ENCODE assay signal across 8 mouse cellular contexts in genomic region chr11:90389174-90389901, GRCm38 (mm10). TPM values are rescaled to one million over a fixed set of nuclear protein-coding genes. Genes with fewer than 3 reads are reported as not detected.
DNase-seq lines count a peak whose midpoint lies in the region; ATAC-seq lines count a peak whose summit lies in the region.

No protein-coding gene starts in this region.

- peak overlapping the region; percentile 85 for H3K4me2 ChIP-seq in embryonic facial prominence, embryonic 11.5 days (ENCODE audit: low read depth, low read length)
- peak overlapping the region; percentile 90 for H3K4me2 ChIP-seq in stomach, embryonic 14.5 days (replicated peaks; ENCODE audit: low read depth, low read length)

- no peak; the same call in 1 of the 2 replicates for ATAC-seq in embryonic facial prominence, embryonic 11.5 days (replicated peaks; ENCODE audit: insufficient number of reproducible peaks, low FRiP score, low TSS enrichment, low read depth)
- ATAC-seq in stomach, embryonic 14.5 days (ENCODE audit: insufficient number of reproducible peaks, insufficient read depth, low FRiP score, low read depth): no peak; the same call in 1 of the 2 replicates

- H3K4me3 ChIP-seq in embryonic facial prominence, embryonic 11.5 days (ENCODE audit: low read depth, low read length): peak overlapping the region; percentile 41
- peak overlapping the region; percentile 44 for H3K4me3 ChIP-seq in stomach, embryonic 14.5 days (ENCODE audit: low read depth, low read length)

- intact Hi-C loops in heart, postnatal 10 days (cut with DNase I): loop anchor here (5.0 kb wide), 1 partner anchor 72 kb away; no protein-coding TSS in a partner anchor

- WGBS in embryonic facial prominence, embryonic 11.5 days: under 1% methylated on average over 36 of the region's 36 CpGs
- under 1% methylated on average over 36 of the region's 36 CpGs for WGBS in stomach, embryonic 14.5 days

- H3K9ac ChIP-seq in embryonic facial prominence, embryonic 11.5 days (replicated peaks; ENCODE audit: low read length): peak overlapping the region; percentile 23; the same call in 1 of the 2 replicates
- H3K9ac ChIP-seq in stomach, embryonic 14.5 days (replicated peaks; ENCODE audit: low read depth, low read length): no peak overlapping the region; the same call in 1 of the 2 replicates

- H3K9me3 ChIP-seq in embryonic facial prominence, embryonic 11.5 days (replicated peaks; ENCODE audit: control insufficient read depth, low read length): no peaks in the 10 kb centered on the region
- no peaks in the 10 kb centered on the region for H3K9me3 ChIP-seq in stomach, embryonic 14.5 days (ENCODE audit: control insufficient read depth, low read depth, low read length)

- no peak overlapping the region for H3K27ac ChIP-seq in embryonic facial prominence, embryonic 11.5 days (replicated peaks; ENCODE audit: low read depth, low read length)
- H3K27ac ChIP-seq in stomach, embryonic 14.5 days (ENCODE audit: low read length): no peak overlapping the region

- DNase-seq in thymus, postnatal 4 days: peak; percentile 20
- DNase-seq in thymus, postnatal 14 days: no peak
- DNase-seq in embryonic facial prominence, embryonic 11.5 days (ENCODE audit: low spot score): peak; percentile 43
- peak; percentile 46 to 50 for DNase-seq in heart, postnatal 10 days
- peak; percentile 40 to 63 for DNase-seq in kidney, postnatal 4 days
- DNase-seq in lung, postnatal 25 days (ENCODE audit: low spot score): peak; percentile 19
- DNase-seq in thymus, postnatal 10 days (ENCODE audit: low spot score in 2 of 2): no peak

- H3K36me3 ChIP-seq in embryonic facial prominence, embryonic 11.5 days (replicated peaks; ENCODE audit: control insufficient read depth, insufficient read depth, low read depth, low read length): no peaks in the 10 kb centered on the region
- no peaks in the 10 kb centered on the region for H3K36me3 ChIP-seq in stomach, embryonic 14.5 days (ENCODE audit: control insufficient read depth, insufficient read depth, low read length)

- H3K4me1 ChIP-seq in embryonic facial prominence, embryonic 11.5 days (ENCODE audit: control insufficient read depth, insufficient read depth, low read length): no peaks in the 10 kb centered on the region
- 0 out of 2 replicates have a peak, but pooled peaks cover 6% of the 10 kb centered on the region for H3K4me1 ChIP-seq in stomach, embryonic 14.5 days (ENCODE audit: control insufficient read depth, insufficient read depth, low read length)

- peaks cover 23% of the 10 kb centered on the region for H3K27me3 ChIP-seq in embryonic facial prominence, embryonic 11.5 days (ENCODE audit: control insufficient read depth, insufficient read depth, low read length)
- peaks cover 6% of the 10 kb centered on the region for H3K27me3 ChIP-seq in stomach, embryonic 14.5 days (ENCODE audit: control insufficient read depth, insufficient read depth, low read length)

RNA-seq across cellular contexts. Expression of gene Hlf, which starts 1.4 kb away (rescaled TPM):
- polyA plus RNA-seq in embryonic facial prominence, embryonic 11.5 days (2014; fragmentation: Nextera tagmentation; extraction: Ambion mirVana): 1.1 and 1.6 TPM in 2 replicates
- total RNA-seq in heart, postnatal 10 days (2021): 10 to 100 TPM; 15.7 to 22.1 TPM
- 1.2 and 1.7 TPM in 2 replicates for polyA plus RNA-seq in stomach, embryonic 14.5 days (2014; fragmentation: Nextera tagmentation; extraction: Ambion mirVana)

Comparison
In these comparisons a context has a peak if more than half of its experiments do, and no peak if none do; other contexts are left out.
1. DNase-seq: peak in thymus, postnatal 4 days (single experiment), embryonic facial prominence, embryonic 11.5 days (single experiment), heart, postnatal 10 days (2 of 2), kidney, postnatal 4 days (2 of 2) and lung, postnatal 25 days (single experiment); none in thymus, postnatal 14 days (single experiment) and thymus, postnatal 10 days (0 of 2).